Mouse (Mus musculus): ENCODE measurements around the gene Ncapd3.

Gene Ncapd3

GRCm38 (mm10) chr9:27029828-27030762 is at the start of gene Ncapd3, which contains the start of gene Vps26b:
TSS of gene Ncapd3 (plus strand) at chr9:27030175.
TSS of gene Vps26b (minus strand) at chr9:27030065.
- DNase-seq (ENCODE audit: low spot score in 2 of 2): peak; percentile 96 to 97

- DNase-seq (ENCODE audit: low spot score in 2 of 2): no peak
These were observed 44.8 kb upstream of the Ncapd3 start for GRCm38 (mm10) chr9:26985090-26985613.

GRCm38 (mm10) chr9:26985668-26986277 is 44.2 kb upstream of the Ncapd3 start:
- DNase-seq (ENCODE audit: low spot score in 2 of 2): no peak

- DNase-seq (ENCODE audit: low spot score in 2 of 2): no peak
These were observed 39.8 kb upstream of the Ncapd3 start for GRCm38 (mm10) chr9:26990181-26990580.

- no peak for DNase-seq (ENCODE audit: low spot score in 2 of 2)
These were observed 36.9 kb upstream of the Ncapd3 start for GRCm38 (mm10) chr9:26993118-26993517.

- no peak for DNase-seq (ENCODE audit: low spot score in 2 of 2)
These were observed 36.1 kb upstream of the Ncapd3 start for GRCm38 (mm10) chr9:26993900-26994299.

GRCm38 (mm10) chr9:26997062-26997461 is 32.9 kb upstream of the Ncapd3 start:
- DNase-seq (ENCODE audit: low spot score in 2 of 2): no peak

GRCm38 (mm10) chr9:26997501-26997900 is 32.5 kb upstream of the Ncapd3 start:
- DNase-seq (ENCODE audit: low spot score in 2 of 2): no peak

- peak in 1 of 2 experiments; percentile 17 for DNase-seq (ENCODE audit: low spot score in 2 of 2)
These were observed 31.1 kb upstream of the Ncapd3 start for GRCm38 (mm10) chr9:26998669-26999460.

GRCm38 (mm10) chr9:26999461-27000395 is 30.2 kb upstream of the Ncapd3 start, which contains the start of the genes Acad8 and Thyn1:
TSS of gene Acad8 (minus strand) at chr9:26999566.
TSS of gene Thyn1 (plus strand) at chr9:26999710.
- peak; percentile 92 to 95 for DNase-seq (ENCODE audit: low spot score in 2 of 2)

GRCm38 (mm10) chr9:27005231-27005630 is 24.7 kb upstream of the Ncapd3 start:
- no peak for DNase-seq (ENCODE audit: low spot score in 2 of 2)

- DNase-seq (ENCODE audit: low spot score in 2 of 2): no peak
These were observed 24.0 kb upstream of the Ncapd3 start for GRCm38 (mm10) chr9:27005933-27006332.

- DNase-seq (ENCODE audit: low spot score in 2 of 2): no peak
These were observed 23.1 kb upstream of the Ncapd3 start for GRCm38 (mm10) chr9:27006866-27007265.

- no peak for DNase-seq (ENCODE audit: low spot score in 2 of 2)
These were observed 20.7 kb upstream of the Ncapd3 start for GRCm38 (mm10) chr9:27009231-27009630.

GRCm38 (mm10) chr9:27011572-27011971 is 18.4 kb upstream of the Ncapd3 start:
- DNase-seq (ENCODE audit: low spot score in 2 of 2): no peak

GRCm38 (mm10) chr9:27018961-27019360 is 11.0 kb upstream of the Ncapd3 start:
- DNase-seq (ENCODE audit: low spot score in 2 of 2): peak in 1 of 2 experiments; percentile 31

GRCm38 (mm10) chr9:27023681-27024080 is 6.3 kb upstream of the Ncapd3 start:
- no peak for DNase-seq (ENCODE audit: low spot score in 2 of 2)

- no peak for DNase-seq (ENCODE audit: low spot score in 2 of 2)
These were observed 3.3 kb upstream of the Ncapd3 start for GRCm38 (mm10) chr9:27026708-27027107.

- DNase-seq (ENCODE audit: low spot score in 2 of 2): peak; percentile 20 to 83
These were observed 750 bp upstream of the Ncapd3 start for GRCm38 (mm10) chr9:27029022-27029827.

GRCm38 (mm10) chr9:27030763-27031100 is 757 bp downstream of the Ncapd3 start:
- no peak for DNase-seq (ENCODE audit: low spot score in 2 of 2)
